Mouse (Mus musculus) neural tube, embryonic 13.5 days (tissue): ENCODE results near the gene Map3k14. TPM values are rescaled to one million over a fixed set of nuclear protein-coding genes. Genes with fewer than 3 reads are reported as not detected.

ENCODE experiments used
- ATAC-seq: fragments of 200-750 bp; cut with Nextera tagmentation; 2 replicates; pipeline ENCODE4 v1.8.0; 2017; ENCODE audit warnings: low read depth, mild to moderate bottlenecking, moderate TSS enrichment, moderate library complexity
- H3K27ac ChIP-seq: fragments of 300-500 bp; sonication (generic); replicated peaks from 2 replicates; pipeline ENCODE4 v1.5.1; 2015; ENCODE audit warnings: moderate library complexity, mild to moderate bottlenecking, inconsistent platforms
- H3K27me3 ChIP-seq: fragments of 300-500 bp; sonication (generic); 2 replicates; pipeline ENCODE4 v1.6.1; 2015; ENCODE audit warnings: mild to moderate bottlenecking, inconsistent platforms
- H3K36me3 ChIP-seq: fragments of 300-500 bp; sonication (generic); 2 replicates; pipeline ENCODE4 v1.6.1; 2015; ENCODE audit warnings: mild to moderate bottlenecking, inconsistent platforms
- H3K4me1 ChIP-seq: fragments of 300-500 bp; sonication (generic); replicated peaks from 2 replicates; pipeline ENCODE4 v1.6.1; 2015; ENCODE audit warnings: inconsistent platforms
- H3K4me2 ChIP-seq: fragments of 300-500 bp; sonication (generic); 2 replicates; pipeline ENCODE4 v1.6.1; 2015; ENCODE audit warnings: inconsistent platforms, mild to moderate bottlenecking, moderate library complexity
- H3K4me3 ChIP-seq: fragments of 300-500 bp; sonication (generic); 2 replicates; pipeline ENCODE4 v1.5.1; 2015; ENCODE audit warnings: mild to moderate bottlenecking, inconsistent platforms
- H3K9ac ChIP-seq: fragments of 300-500 bp; sonication (generic); 2 replicates; pipeline ENCODE4 v1.6.1; 2015; ENCODE audit warnings: moderate library complexity, mild to moderate bottlenecking, inconsistent platforms
- H3K9me3 ChIP-seq: fragments of 300-500 bp; sonication (generic); 2 replicates; pipeline ENCODE4 v1.6.1; 2016; ENCODE audit warnings: inconsistent platforms
- WGBS: fragments of 180-500 bp; shearing (Covaris S2); methylation state at CpG from one replicate; pipeline ENCODE4 v1.1.7; 2015; 5-methylcytosine and 5-hydroxymethylcytosine counted together
- polyA plus RNA-seq: library from polyadenylated mRNA; unstranded; fragments of >200 nt; fragmentation: Nextera tagmentation; extraction: Ambion mirVana; gene quantifications from 2 replicates; pipeline ENCODE4 v1.2.1, GENCODE M21; 2015

Map3k14 gene
- polyA plus RNA-seq, 1 experiment from 2014 or later: 4.7 TPM

- Histone ChIP-seq H3K4me3 (no peak overlapping the region), H3K27me3 (peaks cover 26% of the 10 kb centered on the region), H3K4me1 (no peaks in the 10 kb centered on the region), H3K36me3 (no peaks in the 10 kb centered on the region), H3K4me2 (no peak overlapping the region), H3K9ac (no peak overlapping the region), H3K27ac (no peak overlapping the region), H3K9me3 (no peaks in the 10 kb centered on the region)
- ATAC-seq: no peak
- WGBS: 78% methylated on average over 15 of the region's 15 CpGs
Observed at GRCm38 (mm10) chr11:103177815-103178485, 89.3 kb downstream of the Map3k14 start.

GRCm38 (mm10) chr11:103177216-103177615 is 90.1 kb downstream of the Map3k14 start:
- no peaks in the 10 kb centered on the region for H3K9me3 ChIP-seq
- H3K9ac ChIP-seq: no peak overlapping the region
- peaks cover 31% of the 10 kb centered on the region for H3K27me3 ChIP-seq
- H3K4me3 ChIP-seq: no peak overlapping the region
- no peak for ATAC-seq
- H3K4me2 ChIP-seq: no peak overlapping the region
- H3K4me1 ChIP-seq: peaks cover 2% of the 10 kb centered on the region; the same call in 1 of the 2 replicates
- no peak overlapping the region for H3K27ac ChIP-seq
- WGBS: 80% methylated on average over 5 of the region's 5 CpGs
- H3K36me3 ChIP-seq: no peaks in the 10 kb centered on the region

- ATAC-seq: no peak
- Histone ChIP-seq H3K4me1 (peaks cover 9% of the 10 kb centered on the region), H3K9ac (no peak overlapping the region), H3K27me3 (peaks cover 38% of the 10 kb centered on the region), H3K27ac (no peak overlapping the region), H3K36me3 (no peaks in the 10 kb centered on the region), H3K4me3 (no peak overlapping the region), H3K4me2 (no peak overlapping the region), H3K9me3 (no peaks in the 10 kb centered on the region)
- 92% methylated on average over 1 of the region's 1 CpGs for WGBS
Observed at GRCm38 (mm10) chr11:103176510-103176909, 90.8 kb downstream of the Map3k14 start.

- Histone ChIP-seq H3K9ac (no peak overlapping the region), H3K9me3 (no peaks in the 10 kb centered on the region), H3K4me2 (no peak overlapping the region), H3K4me3 (no peak overlapping the region), H3K27ac (no peak overlapping the region), H3K27me3 (peaks cover 44% of the 10 kb centered on the region), H3K36me3 (no peaks in the 10 kb centered on the region), H3K4me1 (peaks cover 16% of the 10 kb centered on the region)
- no peak for ATAC-seq
- WGBS: 75% methylated on average over 14 of the region's 14 CpGs
Observed at GRCm38 (mm10) chr11:103175688-103176442, 91.4 kb downstream of the Map3k14 start.

- Histone ChIP-seq H3K4me1 (peaks cover 24% of the 10 kb centered on the region), H3K36me3 (no peaks in the 10 kb centered on the region), H3K9ac (no peak overlapping the region), H3K4me2 (no peak overlapping the region), H3K9me3 (no peaks in the 10 kb centered on the region), H3K27ac (no peak overlapping the region), H3K27me3 (peaks cover 49% of the 10 kb centered on the region), H3K4me3 (no peak overlapping the region)
- ATAC-seq: no peak
- WGBS: 54% methylated on average over 8 of the region's 8 CpGs
Observed at GRCm38 (mm10) chr11:103174891-103175391, 92.3 kb downstream of the Map3k14 start.

GRCm38 (mm10) chr11:103174411-103174832 is 92.8 kb downstream of the Map3k14 start:
- Histone ChIP-seq H3K9ac (no peak overlapping the region), H3K36me3 (no peaks in the 10 kb centered on the region), H3K27me3 (peaks cover 54% of the 10 kb centered on the region), H3K4me1 (peaks cover 25% of the 10 kb centered on the region), H3K27ac (no peak overlapping the region), H3K4me2 (no peak overlapping the region), H3K4me3 (no peak overlapping the region), H3K9me3 (no peaks in the 10 kb centered on the region)
- 82% methylated on average over 5 of the region's 5 CpGs for WGBS
- no peak for ATAC-seq

- Histone ChIP-seq H3K36me3 (no peaks in the 10 kb centered on the region), H3K27me3 (peaks cover 60% of the 10 kb centered on the region), H3K4me1 (peaks cover 25% of the 10 kb centered on the region), H3K9ac (no peak overlapping the region), H3K27ac (no peak overlapping the region), H3K4me3 (no peak overlapping the region), H3K9me3 (no peaks in the 10 kb centered on the region), H3K4me2 (no peak overlapping the region)
- 90% methylated on average over 11 of the region's 11 CpGs for WGBS
- no peak for ATAC-seq
Observed at GRCm38 (mm10) chr11:103173771-103174344, 93.4 kb downstream of the Map3k14 start.

- no peak for ATAC-seq
- 0 out of 2 replicates have a peak overlapping the region, but pooled peaks have one; percentile 82 for H3K4me2 ChIP-seq
- 81% methylated on average over 7 of the region's 7 CpGs for WGBS
- H3K36me3 ChIP-seq: no peaks in the 10 kb centered on the region
- no peak overlapping the region for H3K27ac ChIP-seq
- peaks cover 63% of the 10 kb centered on the region for H3K27me3 ChIP-seq
- H3K4me1 ChIP-seq: peaks cover 25% of the 10 kb centered on the region
- H3K9me3 ChIP-seq: no peaks in the 10 kb centered on the region
- H3K4me3 ChIP-seq: no peak overlapping the region
- H3K9ac ChIP-seq: no peak overlapping the region
Observed at GRCm38 (mm10) chr11:103173041-103173770, 94.1 kb downstream of the Map3k14 start.

GRCm38 (mm10) chr11:103172392-103173040 is 94.8 kb downstream of the Map3k14 start:
- H3K9me3 ChIP-seq: no peaks in the 10 kb centered on the region
- no peaks in the 10 kb centered on the region for H3K36me3 ChIP-seq
- no peak overlapping the region for H3K9ac ChIP-seq
- peak overlapping the region; percentile 82 for H3K4me2 ChIP-seq
- peaks cover 67% of the 10 kb centered on the region for H3K27me3 ChIP-seq
- no peak overlapping the region for H3K27ac ChIP-seq
- 63% methylated on average over 6 of the region's 6 CpGs for WGBS
- H3K4me3 ChIP-seq: peak overlapping the region; percentile 64; the same call in 1 of the 2 replicates
- peaks cover 25% of the 10 kb centered on the region for H3K4me1 ChIP-seq
- no peak for ATAC-seq

- Histone ChIP-seq H3K9me3 (no peaks in the 10 kb centered on the region), H3K4me3 (peak overlapping the region; percentile 64), H3K4me2 (peak overlapping the region; percentile 82), H3K9ac (peak overlapping the region; percentile 76), H3K4me1 (peaks cover 25% of the 10 kb centered on the region), H3K27ac (no peak overlapping the region), H3K36me3 (no peaks in the 10 kb centered on the region), H3K27me3 (peaks cover 71% of the 10 kb centered on the region)
- WGBS: 51% methylated on average over 9 of the region's 9 CpGs
- no peak for ATAC-seq
Observed at GRCm38 (mm10) chr11:103171703-103172391, 95.4 kb downstream of the Map3k14 start.

GRCm38 (mm10) chr11:103171286-103171620 is 96.0 kb downstream of the Map3k14 start:
- Histone ChIP-seq H3K27ac (no peak overlapping the region), H3K36me3 (no peaks in the 10 kb centered on the region), H3K9ac (peak overlapping the region; percentile 76), H3K4me3 (peak overlapping the region; percentile 64), H3K9me3 (no peaks in the 10 kb centered on the region), H3K4me2 (peak overlapping the region; percentile 82), H3K4me1 (peaks cover 25% of the 10 kb centered on the region), H3K27me3 (peaks cover 71% of the 10 kb centered on the region)
- 0 out of 2 replicates have a peak, but pooled peaks have one; percentile 13 for ATAC-seq
- WGBS: 5% methylated on average over 21 of the region's 23 CpGs
